Mouse (Mus musculus) lung, postnatal 0 days (tissue): ENCODE results near the gene Bcl2l14. TPM values are rescaled to one million over a fixed set of nuclear protein-coding genes. Genes with fewer than 3 reads are reported as not detected.

Experiments used
- ATAC-seq: fragments of 200-750 bp; cut with Nextera tagmentation; 2 replicates; pipeline ENCODE4 v1.8.0; 2017; ENCODE audit warnings: moderate library complexity
- DNase-seq: peaks from one replicate; pipeline ENCODE4 v3.0.0-alpha.2; 2016; ENCODE audit warnings: low spot score
- H3K27ac ChIP-seq: fragments of 300-500 bp; sonication (generic); 2 replicates; pipeline ENCODE4 v1.5.1; 2014; ENCODE audit warnings: antibody characterized with exemption, mild to moderate bottlenecking, low read length, mixed read lengths
- H3K27me3 ChIP-seq: fragments of 300-500 bp; sonication (generic); replicated peaks from 2 replicates; pipeline ENCODE4 v1.6.1; 2014; ENCODE audit warnings: low read length, mixed read lengths; ENCODE audit not compliant: insufficient read depth
- H3K36me3 ChIP-seq: fragments of 300-500 bp; sonication (generic); 2 replicates; pipeline ENCODE4 v1.6.1; 2014; ENCODE audit warnings: low read length, mixed read lengths; ENCODE audit not compliant: insufficient read depth
- H3K4me1 ChIP-seq: fragments of 300-500 bp; sonication (generic); 2 replicates; pipeline ENCODE4 v1.6.1; 2014; ENCODE audit warnings: antibody characterized with exemption, low read depth, low read length, mixed read lengths; ENCODE audit not compliant: insufficient read depth
- H3K4me2 ChIP-seq: fragments of 300-500 bp; sonication (generic); replicated peaks from 2 replicates; pipeline ENCODE4 v1.6.1; 2014; ENCODE audit warnings: low read depth, mild to moderate bottlenecking, low read length, moderate library complexity, mixed read lengths
- H3K4me3 ChIP-seq: fragments of 300-500 bp; sonication (generic); 2 replicates; pipeline ENCODE4 v1.5.1; 2014; ENCODE audit warnings: low read depth, low read length
- H3K9ac ChIP-seq: fragments of 300-500 bp; sonication (generic); replicated peaks from 2 replicates; pipeline ENCODE4 v1.6.1; 2014; ENCODE audit warnings: low read depth, mild to moderate bottlenecking
- H3K9me3 ChIP-seq: fragments of 300-500 bp; sonication (generic); 2 replicates; pipeline ENCODE4 v1.6.1; 2016; ENCODE audit warnings: low read length, mixed read lengths
- CTCF ChIP-seq: IDR thresholded peaks from 2 replicates; pipeline ENCODE4 v1.5.1; 2016; ENCODE audit warnings: antibody characterized with exemption, mild to moderate bottlenecking
- EP300 ChIP-seq: IDR thresholded peaks from 2 replicates; pipeline ENCODE4 v1.6.1; 2016; ENCODE audit warnings: antibody characterized with exemption, mild to moderate bottlenecking, control low read depth
- WGBS: fragments of 180-500 bp; shearing (Covaris S2); extraction: QIAGEN DNeasy Blood & Tissue Kit; methylation state at CpG from one replicate; pipeline ENCODE4 v1.1.7; 2014; 5-methylcytosine and 5-hydroxymethylcytosine counted together
- polyA plus RNA-seq: library from polyadenylated mRNA; unstranded; fragments of >200 nt; fragmentation: Nextera tagmentation; extraction: Ambion mirVana; gene quantifications from 2 replicates; pipeline ENCODE4 v1.2.1, GENCODE M21; 2015

Gene Bcl2l14
- polyA plus RNA-seq, 1 experiment from 2014 or later, result 6.6 TPM

GRCm38 (mm10) chr6:134381462-134381861 is 14.7 kb upstream of the Bcl2l14 start:
- Histone ChIP-seq H3K9me3 (no peaks in the 10 kb centered on the region), H3K36me3 (no peaks in the 10 kb centered on the region), H3K4me3 (no peak overlapping the region), H3K4me1 (no peaks in the 10 kb centered on the region), H3K27me3 (no peaks in the 10 kb centered on the region), H3K9ac (no peak overlapping the region), H3K27ac (no peak overlapping the region), H3K4me2 (no peak overlapping the region)
- DNase-seq, result no peak
- no peak for TF ChIP-seq EP300
- TF ChIP-seq CTCF, result no peak
- WGBS, result 43% methylated on average over 6 of the region's 6 CpGs
- ATAC-seq, result no peak

- Histone ChIP-seq H3K36me3 (no peaks in the 10 kb centered on the region), H3K4me2 (no peak overlapping the region), H3K4me3 (no peak overlapping the region), H3K27me3 (no peaks in the 10 kb centered on the region), H3K9me3 (no peaks in the 10 kb centered on the region), H3K4me1 (no peaks in the 10 kb centered on the region), H3K27ac (no peak overlapping the region), H3K9ac (no peak overlapping the region)
- no peak for ATAC-seq
- TF ChIP-seq EP300, result no peak
- no peak for TF ChIP-seq CTCF
- no peak for DNase-seq
- WGBS, result 83% methylated on average over 6 of the region's 6 CpGs
These were observed 10.2 kb upstream of the Bcl2l14 start for GRCm38 (mm10) chr6:134385931-134386330.

GRCm38 (mm10) chr6:134387396-134387795 is 8.7 kb upstream of the Bcl2l14 start:
- Histone ChIP-seq H3K9ac (no peak overlapping the region), H3K4me2 (no peak overlapping the region), H3K27ac (no peak overlapping the region), H3K4me1 (no peaks in the 10 kb centered on the region), H3K36me3 (no peaks in the 10 kb centered on the region), H3K4me3 (no peak overlapping the region), H3K27me3 (no peaks in the 10 kb centered on the region), H3K9me3 (no peaks in the 10 kb centered on the region)
- ATAC-seq, result no peak
- DNase-seq, result no peak
- no peak for TF ChIP-seq CTCF
- TF ChIP-seq EP300, result no peak
- WGBS, result 69% methylated on average over 10 of the region's 10 CpGs

- Histone ChIP-seq H3K4me3 (no peak overlapping the region), H3K27me3 (no peaks in the 10 kb centered on the region), H3K4me1 (no peaks in the 10 kb centered on the region), H3K27ac (no peak overlapping the region), H3K4me2 (no peak overlapping the region), H3K36me3 (no peaks in the 10 kb centered on the region), H3K9me3 (no peaks in the 10 kb centered on the region), H3K9ac (no peak overlapping the region)
- TF ChIP-seq EP300, result no peak
- TF ChIP-seq CTCF, result no peak
- ATAC-seq (no peak), DNase-seq (no peak)
- WGBS, result 64% methylated on average over 24 of the region's 24 CpGs
These were observed 7.6 kb upstream of the Bcl2l14 start for GRCm38 (mm10) chr6:134388424-134389110.

GRCm38 (mm10) chr6:134389248-134389891 is 6.7 kb upstream of the Bcl2l14 start:
- no peak overlapping the region for H3K27ac ChIP-seq
- WGBS, result 17% methylated on average over 11 of the region's 11 CpGs
- no peak overlapping the region for H3K4me3 ChIP-seq
- DNase-seq, result peak; percentile 73
- H3K9ac ChIP-seq, result no peak overlapping the region
- no peaks in the 10 kb centered on the region for H3K4me1 ChIP-seq
- TF ChIP-seq CTCF (peak; percentile 94), EP300 (no peak)
- H3K27me3 ChIP-seq, result no peaks in the 10 kb centered on the region
- H3K9me3 ChIP-seq, result no peaks in the 10 kb centered on the region
- no peak overlapping the region for H3K4me2 ChIP-seq
- no peak for ATAC-seq
- no peaks in the 10 kb centered on the region for H3K36me3 ChIP-seq

GRCm38 (mm10) chr6:134389917-134390316 is 6.2 kb upstream of the Bcl2l14 start:
- DNase-seq (no peak), ATAC-seq (no peak)
- no peaks in the 10 kb centered on the region for H3K27me3 ChIP-seq
- no peak overlapping the region for H3K4me2 ChIP-seq
- WGBS, result 64% methylated on average over 8 of the region's 8 CpGs
- no peaks in the 10 kb centered on the region for H3K4me1 ChIP-seq
- no peaks in the 10 kb centered on the region for H3K9me3 ChIP-seq
- TF ChIP-seq EP300, result no peak
- no peak for TF ChIP-seq CTCF
- H3K27ac ChIP-seq, result no peak overlapping the region
- H3K4me3 ChIP-seq, result no peak overlapping the region
- no peaks in the 10 kb centered on the region for H3K36me3 ChIP-seq
- no peak overlapping the region for H3K9ac ChIP-seq
